Mouse (Mus musculus) CD8-positive naive resting alpha-beta T cell, adult 57 days (primary cell): ENCODE results near the gene Gli2. TPM values are rescaled to one million over a fixed set of nuclear protein-coding genes. Genes with fewer than 3 reads are reported as not detected.

Experiments used
- total RNA-seq: library from RNA; stranded (reverse); gene quantifications from one replicate; pipeline ENCODE4 v1.2.4, GENCODE M21; 2023

Gli2 gene
- total RNA-seq, result not detected

GRCm38 (mm10) chr1:119053402-119053841, at the start of gene Gli2:
Gli2 (minus strand) TSS chr1:119053619.

